Mouse (Mus musculus) heart, embryonic 12.5 days (tissue): ENCODE measurements around the gene Phactr1. TPM values are rescaled to one million over a fixed set of nuclear protein-coding genes. Genes with fewer than 3 reads are reported as not detected.

Source experiments
- ATAC-seq: fragments of 200-750 bp; cut with Nextera tagmentation; 2 replicates; pipeline ENCODE4 v1.8.0; 2017; ENCODE audit warnings: moderate TSS enrichment, moderate library complexity; ENCODE audit not compliant: insufficient number of reproducible peaks, low FRiP score
- H3K27ac ChIP-seq: fragments of 300-500 bp; sonication (generic); 2 replicates; pipeline ENCODE4 v1.5.1; 2016; ENCODE audit warnings: mild to moderate bottlenecking, moderate library complexity; ENCODE audit not compliant: poor library complexity, severe bottlenecking
- H3K27me3 ChIP-seq: fragments of 300-500 bp; sonication (generic); replicated peaks from 2 replicates; pipeline ENCODE4 v1.6.1; 2016; ENCODE audit warnings: mild to moderate bottlenecking, moderate library complexity
- H3K36me3 ChIP-seq: fragments of 300-500 bp; sonication (generic); 2 replicates; pipeline ENCODE4 v1.6.1; 2016; ENCODE audit warnings: mild to moderate bottlenecking, moderate library complexity
- H3K4me1 ChIP-seq: fragments of 300-500 bp; sonication (generic); replicated peaks from 2 replicates; pipeline ENCODE4 v1.6.1; 2016; ENCODE audit warnings: mild to moderate bottlenecking
- H3K4me2 ChIP-seq: fragments of 300-500 bp; sonication (generic); 2 replicates; pipeline ENCODE4 v1.6.1; 2016; ENCODE audit warnings: mild to moderate bottlenecking, moderate library complexity
- H3K4me3 ChIP-seq: fragments of 300-500 bp; sonication (generic); 2 replicates; pipeline ENCODE4 v1.5.1; 2016; ENCODE audit warnings: mild to moderate bottlenecking
- H3K9ac ChIP-seq: fragments of 300-500 bp; sonication (generic); 2 replicates; pipeline ENCODE4 v1.6.1; 2016; ENCODE audit warnings: mild to moderate bottlenecking, moderate library complexity
- H3K9me3 ChIP-seq: fragments of 300-500 bp; sonication (generic); replicated peaks from 2 replicates; pipeline ENCODE4 v1.6.1; 2016; ENCODE audit warnings: mild to moderate bottlenecking, moderate library complexity
- WGBS: fragments of 180-500 bp; shearing (Covaris S2); methylation state at CpG from one replicate; pipeline ENCODE4 v1.1.7; 2016; 5-methylcytosine and 5-hydroxymethylcytosine counted together
- polyA plus RNA-seq: library from polyadenylated mRNA; unstranded; fragments of >200 nt; fragmentation: Nextera tagmentation; extraction: Ambion mirVana; gene quantifications from 2 replicates; pipeline ENCODE4 v1.2.1, GENCODE M21; 2016

Gene Phactr1
- polyA plus RNA-seq, 1 experiment from 2014 or later, result 4.7 TPM

DNA sequence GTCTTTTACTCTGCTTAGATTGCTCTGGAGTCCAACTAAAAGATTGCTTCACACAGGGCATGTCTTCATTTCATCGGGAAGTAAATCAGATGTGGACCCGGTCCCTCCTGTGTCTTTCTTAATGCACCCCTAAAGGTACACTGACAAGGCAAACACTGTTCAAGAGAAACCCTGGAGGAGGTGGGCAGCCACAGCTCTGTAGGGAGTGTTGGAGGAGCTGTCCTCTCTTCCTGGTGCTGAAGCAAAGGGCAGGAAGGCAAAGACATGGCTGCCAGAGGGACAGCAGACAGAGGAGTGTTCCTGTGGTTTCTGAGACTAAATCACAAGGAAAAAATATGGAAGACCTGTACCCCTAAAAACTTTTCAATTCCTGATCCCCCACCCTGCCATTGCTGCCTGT, 31.1 kb downstream of the Phactr1 start:
- 46% methylated on average over 2 of the region's 2 CpGs for WGBS
- Histone ChIP-seq H3K27me3 (peaks cover 53% of the 10 kb centered on the region), H3K4me2 (no peak overlapping the region), H3K36me3 (no peaks in the 10 kb centered on the region), H3K27ac (no peak overlapping the region), H3K4me3 (no peak overlapping the region), H3K4me1 (peaks cover 8% of the 10 kb centered on the region; the same call in 1 of the 2 replicates), H3K9ac (no peak overlapping the region), H3K9me3 (no peaks in the 10 kb centered on the region)
- no peak for ATAC-seq

DNA sequence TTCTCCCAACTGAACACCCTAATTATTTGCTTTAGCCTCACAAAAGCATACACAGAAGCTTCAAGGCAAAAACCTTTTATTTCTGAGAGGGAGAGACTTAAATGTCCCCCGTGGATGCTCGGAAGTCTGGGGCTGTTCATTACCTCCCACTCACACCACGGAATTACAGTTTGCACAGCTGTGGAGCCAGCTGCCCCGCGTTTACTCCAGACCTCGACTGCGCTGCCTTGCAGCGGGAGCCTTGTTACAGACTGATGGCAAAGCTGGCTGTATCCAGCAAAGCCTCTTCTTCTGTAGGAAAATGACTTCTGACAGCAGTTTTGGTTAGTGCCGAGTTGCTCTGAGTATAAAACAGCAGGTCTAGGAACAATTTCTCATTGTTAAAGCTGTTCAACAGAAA, 39.0 kb downstream of the Phactr1 start:
- Histone ChIP-seq H3K4me1 (no peaks in the 10 kb centered on the region), H3K9ac (no peak overlapping the region), H3K27me3 (peaks cover 11% of the 10 kb centered on the region; the same call in 1 of the 2 replicates), H3K9me3 (no peaks in the 10 kb centered on the region), H3K27ac (no peak overlapping the region), H3K4me2 (no peak overlapping the region), H3K4me3 (no peak overlapping the region), H3K36me3 (no peaks in the 10 kb centered on the region)
- ATAC-seq, result no peak
- 51% methylated on average over 9 of the region's 9 CpGs for WGBS

DNA sequence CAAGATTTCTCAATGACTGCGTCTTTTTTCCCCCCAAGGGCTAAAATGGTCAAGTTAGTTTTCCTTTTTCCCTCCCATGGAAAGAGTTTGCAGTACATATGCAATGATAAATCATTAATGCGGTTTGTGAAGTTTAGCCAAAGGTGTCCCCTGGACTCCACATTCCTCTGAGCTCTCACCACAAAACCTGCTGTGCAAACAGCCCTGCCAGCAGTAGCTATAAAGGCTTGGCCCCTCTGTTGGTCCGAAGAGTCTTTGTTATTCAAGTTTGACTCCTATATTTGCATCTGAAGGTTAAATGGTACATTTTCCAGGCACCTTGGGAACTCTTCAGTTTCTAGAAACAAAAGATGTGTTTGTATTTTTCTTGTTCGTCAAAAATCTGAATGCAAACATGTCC, 39.7 kb downstream of the Phactr1 start:
- Histone ChIP-seq H3K4me1 (no peaks in the 10 kb centered on the region), H3K27me3 (peaks cover 11% of the 10 kb centered on the region; the same call in 1 of the 2 replicates), H3K4me3 (no peak overlapping the region), H3K9me3 (no peaks in the 10 kb centered on the region), H3K4me2 (no peak overlapping the region), H3K9ac (no peak overlapping the region), H3K27ac (no peak overlapping the region), H3K36me3 (no peaks in the 10 kb centered on the region)
- no peak for ATAC-seq
- WGBS, result 53% methylated on average over 4 of the region's 4 CpGs

DNA sequence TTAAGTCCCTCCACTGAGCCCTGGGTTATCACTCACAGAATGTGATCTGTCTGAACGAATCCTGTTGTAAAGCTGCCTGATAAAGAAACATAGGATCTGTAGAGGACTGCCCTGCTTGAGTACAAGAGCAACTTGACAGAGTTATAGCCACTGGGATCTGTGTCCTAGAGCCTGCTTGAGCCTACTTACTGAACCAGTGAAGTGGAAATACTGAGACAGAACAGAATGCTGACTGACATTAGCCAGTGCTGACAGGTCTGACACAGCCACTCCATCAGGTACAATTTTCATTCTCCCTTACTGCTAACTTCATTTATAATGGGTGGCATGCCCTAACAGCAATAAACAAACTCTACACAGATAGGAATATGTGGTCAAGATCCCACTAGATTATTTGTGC, 40.2 kb downstream of the Phactr1 start:
- H3K9ac ChIP-seq, result no peak overlapping the region
- ATAC-seq, result no peak
- no peaks in the 10 kb centered on the region for H3K36me3 ChIP-seq
- no peak overlapping the region for H3K4me2 ChIP-seq
- H3K4me3 ChIP-seq, result no peak overlapping the region
- 9% methylated on average over 1 of the region's 1 CpGs for WGBS
- H3K27me3 ChIP-seq, result peaks cover 10% of the 10 kb centered on the region; the same call in 1 of the 2 replicates
- H3K9me3 ChIP-seq, result no peaks in the 10 kb centered on the region
- no peaks in the 10 kb centered on the region for H3K4me1 ChIP-seq
- no peak overlapping the region for H3K27ac ChIP-seq

DNA sequence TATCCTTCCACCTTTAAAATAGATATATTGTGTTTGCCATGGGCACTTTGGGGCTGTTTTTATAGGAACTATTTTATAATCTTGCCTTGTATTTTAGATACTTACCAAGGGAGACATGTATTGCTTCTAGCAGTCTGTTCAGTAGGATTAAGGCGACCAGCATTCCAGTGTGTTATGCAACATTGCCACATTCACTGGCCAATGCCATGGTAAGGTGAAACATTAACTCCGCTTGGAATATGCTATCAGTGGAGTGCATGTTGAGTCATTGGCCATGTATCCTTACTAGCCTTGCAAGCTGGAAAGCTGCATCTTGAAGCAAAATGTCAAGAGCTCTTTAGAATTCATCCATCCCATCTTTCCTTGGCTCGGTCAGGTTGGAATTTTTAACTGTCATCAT, 43.6 kb downstream of the Phactr1 start:
- H3K4me1 ChIP-seq, result no peaks in the 10 kb centered on the region
- WGBS, result 77% methylated on average over 3 of the region's 3 CpGs
- no peaks in the 10 kb centered on the region for H3K36me3 ChIP-seq
- H3K27me3 ChIP-seq, result 0 out of 2 replicates have a peak, but pooled peaks cover 5% of the 10 kb centered on the region
- no peak overlapping the region for H3K9ac ChIP-seq
- no peak overlapping the region for H3K4me3 ChIP-seq
- ATAC-seq, result no peak
- H3K9me3 ChIP-seq, result no peaks in the 10 kb centered on the region
- H3K4me2 ChIP-seq, result no peak overlapping the region
- no peak overlapping the region for H3K27ac ChIP-seq

DNA sequence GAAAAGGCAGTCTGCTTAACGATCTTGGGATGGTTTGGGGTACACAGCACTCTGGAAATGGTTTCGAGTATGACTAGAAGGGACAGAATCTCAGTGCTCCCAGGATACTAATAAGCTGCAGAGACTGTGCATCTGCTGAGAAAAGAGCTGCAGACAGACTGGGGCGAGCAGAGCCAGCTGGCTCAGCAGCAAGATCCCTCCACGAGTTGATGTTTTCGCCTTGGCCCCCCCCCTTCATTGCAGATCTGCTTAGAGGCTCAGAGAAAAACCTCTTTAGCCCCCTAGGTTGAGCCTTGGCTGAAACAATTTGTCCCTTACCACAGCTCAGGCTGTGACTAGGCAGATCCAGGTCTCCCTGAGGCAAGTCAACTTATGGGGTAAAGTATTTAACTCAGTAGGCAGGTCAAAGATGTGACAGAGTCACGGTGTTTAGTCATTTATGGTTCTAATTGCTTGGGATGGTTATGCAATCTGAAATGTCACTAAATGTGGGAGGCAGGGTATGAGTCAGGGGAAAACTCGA, 45.3 kb downstream of the Phactr1 start:
- WGBS, result 62% methylated on average over 7 of the region's 7 CpGs
- no peak for ATAC-seq
- Histone ChIP-seq H3K27ac (no peak overlapping the region), H3K4me1 (no peaks in the 10 kb centered on the region), H3K4me2 (no peak overlapping the region), H3K9me3 (no peaks in the 10 kb centered on the region), H3K4me3 (no peak overlapping the region), H3K36me3 (no peaks in the 10 kb centered on the region), H3K9ac (no peak overlapping the region), H3K27me3 (0 out of 2 replicates have a peak, but pooled peaks cover 5% of the 10 kb centered on the region)

DNA sequence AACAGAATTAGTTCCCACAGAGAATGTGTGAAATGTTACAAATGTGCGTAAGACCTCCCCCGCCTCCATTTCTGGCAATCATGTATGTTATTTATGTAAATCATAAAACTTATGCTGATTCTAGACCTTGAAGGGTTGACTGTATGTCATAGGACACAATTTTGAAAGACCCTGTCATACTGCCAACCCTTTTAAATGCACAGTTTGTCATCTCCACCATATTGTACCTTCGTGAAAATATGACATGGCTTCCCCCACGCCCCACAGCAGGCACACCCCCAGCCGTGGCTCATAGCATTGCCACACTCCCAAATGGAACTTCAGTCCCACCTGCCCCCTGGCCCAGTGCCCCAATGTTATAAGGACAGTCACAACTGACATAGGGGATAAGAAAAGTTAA, 57.1 kb downstream of the Phactr1 start:
- Histone ChIP-seq H3K27me3 (no peaks in the 10 kb centered on the region), H3K9ac (no peak overlapping the region), H3K4me3 (no peak overlapping the region), H3K27ac (no peak overlapping the region), H3K9me3 (no peaks in the 10 kb centered on the region), H3K4me2 (no peak overlapping the region), H3K4me1 (no peaks in the 10 kb centered on the region), H3K36me3 (no peaks in the 10 kb centered on the region)
- no peak for ATAC-seq
- WGBS, result 83% methylated on average over 5 of the region's 5 CpGs

DNA sequence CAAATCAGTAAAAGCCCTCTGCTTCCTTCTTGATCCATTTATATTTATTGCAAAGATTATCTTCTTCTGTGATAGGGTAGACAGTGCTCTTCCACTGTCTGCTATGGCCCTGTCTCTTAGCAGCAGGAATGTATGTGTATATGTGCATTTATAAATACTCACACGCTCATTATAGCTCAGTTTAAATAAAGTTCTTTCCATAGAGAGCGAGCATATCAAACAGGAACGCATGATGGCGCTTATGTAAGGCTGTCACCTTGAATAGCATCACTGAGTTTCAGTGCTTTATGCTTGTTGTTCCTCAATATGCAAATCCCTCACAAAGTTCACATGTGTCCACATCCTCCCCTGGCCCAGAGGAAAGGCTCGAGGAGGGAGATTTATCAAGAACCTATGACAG, 57.7 kb downstream of the Phactr1 start:
- no peak overlapping the region for H3K4me2 ChIP-seq
- no peaks in the 10 kb centered on the region for H3K4me1 ChIP-seq
- 80% methylated on average over 5 of the region's 5 CpGs for WGBS
- no peaks in the 10 kb centered on the region for H3K36me3 ChIP-seq
- no peak overlapping the region for H3K4me3 ChIP-seq
- no peak overlapping the region for H3K9ac ChIP-seq
- H3K9me3 ChIP-seq, result no peaks in the 10 kb centered on the region
- no peak overlapping the region for H3K27ac ChIP-seq
- no peaks in the 10 kb centered on the region for H3K27me3 ChIP-seq
- ATAC-seq, result no peak

DNA sequence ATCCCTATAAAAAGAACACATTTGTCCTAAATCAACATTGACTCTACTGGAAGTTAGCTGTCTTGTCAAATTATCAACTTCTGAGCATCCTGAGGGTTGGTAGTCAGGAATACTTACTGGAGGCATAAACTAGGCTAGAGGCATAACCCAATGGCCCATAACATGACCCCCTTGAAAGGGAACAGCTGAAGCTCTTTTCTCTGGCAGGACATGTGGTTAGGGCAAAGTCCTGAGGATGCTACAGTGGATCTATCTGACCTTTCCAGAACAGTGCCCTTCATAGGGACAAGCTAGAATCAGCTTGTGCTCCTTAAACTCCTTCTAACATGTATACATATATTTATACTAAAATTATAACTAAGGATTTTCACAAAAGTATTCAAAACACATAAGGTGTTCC, 61.8 kb downstream of the Phactr1 start:
- no peaks in the 10 kb centered on the region for H3K4me1 ChIP-seq
- H3K4me2 ChIP-seq, result no peak overlapping the region
- no peak for ATAC-seq
- no peak overlapping the region for H3K9ac ChIP-seq
- H3K4me3 ChIP-seq, result no peak overlapping the region
- no peaks in the 10 kb centered on the region for H3K36me3 ChIP-seq
- H3K27ac ChIP-seq, result no peak overlapping the region
- no peaks in the 10 kb centered on the region for H3K27me3 ChIP-seq
- no peaks in the 10 kb centered on the region for H3K9me3 ChIP-seq

DNA sequence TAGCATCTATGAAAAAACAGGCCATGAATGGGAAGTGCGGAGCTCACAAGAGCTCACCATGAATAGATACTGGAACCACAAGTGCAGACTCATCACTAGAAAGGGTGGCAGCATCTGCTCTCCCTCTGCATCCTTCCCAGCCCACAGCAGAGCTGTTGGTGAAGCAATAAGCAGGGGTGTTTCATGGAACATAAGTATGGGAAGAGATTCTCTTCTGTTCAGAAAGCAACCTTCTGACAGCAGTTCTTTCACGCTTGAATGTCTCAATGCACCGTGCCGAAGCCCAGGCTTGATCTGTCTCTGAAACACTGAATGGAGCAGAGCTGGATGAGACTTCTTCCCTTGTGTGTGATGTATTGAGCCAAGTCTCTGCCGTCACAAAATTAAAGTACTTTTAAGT, 64.0 kb downstream of the Phactr1 start:
- no peaks in the 10 kb centered on the region for H3K27me3 ChIP-seq
- no peak overlapping the region for H3K4me2 ChIP-seq
- 87% methylated on average over 5 of the region's 5 CpGs for WGBS
- no peak overlapping the region for H3K9ac ChIP-seq
- no peak for ATAC-seq
- no peak overlapping the region for H3K27ac ChIP-seq
- no peaks in the 10 kb centered on the region for H3K4me1 ChIP-seq
- no peak overlapping the region for H3K4me3 ChIP-seq
- H3K9me3 ChIP-seq, result no peaks in the 10 kb centered on the region
- H3K36me3 ChIP-seq, result no peaks in the 10 kb centered on the region

DNA sequence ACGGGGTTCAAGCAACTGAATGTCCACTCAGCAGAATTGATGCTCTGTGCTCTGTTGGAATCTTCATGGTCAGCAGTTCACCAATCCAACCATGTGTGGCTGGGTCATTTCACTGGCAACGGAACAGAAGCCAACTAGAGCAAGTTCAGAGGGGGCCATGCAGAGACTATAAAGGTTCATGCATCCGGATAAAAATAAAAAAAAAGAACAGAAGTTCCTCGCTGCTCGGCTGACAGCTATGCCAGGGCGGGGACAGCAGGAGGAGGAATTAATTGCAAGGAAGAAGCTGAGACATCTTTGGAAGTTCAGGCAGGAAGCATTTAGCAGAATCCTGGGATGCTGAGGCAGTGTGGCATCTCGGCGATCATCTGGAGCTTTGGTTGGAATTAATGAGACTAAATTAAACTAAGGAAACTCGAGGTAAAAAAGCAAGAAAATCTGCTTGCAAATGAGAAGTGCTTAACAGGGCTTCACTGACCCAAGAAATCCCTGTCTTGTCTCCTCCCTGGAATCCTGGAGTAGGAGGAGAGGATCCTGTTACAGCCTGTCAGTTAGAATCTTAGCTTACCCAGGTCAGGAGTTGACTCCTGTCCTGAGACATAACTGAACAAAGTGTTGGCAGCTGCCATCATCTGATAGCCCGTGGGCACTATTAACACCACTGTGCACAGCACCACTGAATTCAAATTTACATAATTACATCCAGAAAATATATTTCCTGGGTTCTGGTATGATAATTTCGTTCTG, 77.4 kb downstream of the Phactr1 start:
- H3K36me3 ChIP-seq, result no peaks in the 10 kb centered on the region
- WGBS, result 52% methylated on average over 11 of the region's 11 CpGs
- ATAC-seq, result no peak
- no peaks in the 10 kb centered on the region for H3K27me3 ChIP-seq
- H3K4me2 ChIP-seq, result no peak overlapping the region
- no peak overlapping the region for H3K9ac ChIP-seq
- H3K9me3 ChIP-seq, result 0 out of 2 replicates have a peak, but pooled peaks cover 3% of the 10 kb centered on the region
- peaks cover 4% of the 10 kb centered on the region; the same call in 1 of the 2 replicates for H3K4me1 ChIP-seq
- H3K27ac ChIP-seq, result no peak overlapping the region
- H3K4me3 ChIP-seq, result no peak overlapping the region

DNA sequence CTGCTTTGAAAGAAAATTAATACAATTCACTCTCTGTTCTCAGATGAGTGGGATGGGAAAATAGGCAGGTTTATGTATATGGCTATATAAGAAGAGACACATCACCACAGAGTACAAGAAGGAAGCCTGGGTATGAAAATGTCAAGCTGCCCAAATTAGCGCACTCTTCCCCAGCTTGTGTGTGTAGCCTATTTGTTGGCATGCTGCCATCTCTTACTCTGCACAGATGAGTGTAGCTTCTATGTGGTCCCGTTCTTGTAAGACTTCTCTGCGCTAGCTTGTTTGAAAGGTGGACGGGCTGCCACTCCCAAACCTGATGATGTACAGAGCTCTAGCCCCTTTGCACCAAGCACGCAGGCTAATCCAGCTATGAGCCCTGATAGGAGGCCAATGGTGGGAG, 78.7 kb downstream of the Phactr1 start:
- no peak overlapping the region for H3K9ac ChIP-seq
- 65% methylated on average over 5 of the region's 5 CpGs for WGBS

More for the DNA sequence above, 78.7 kb downstream of the Phactr1 start:
- Histone ChIP-seq H3K27ac (no peak overlapping the region), H3K9me3 (0 out of 2 replicates have a peak, but pooled peaks cover 3% of the 10 kb centered on the region), H3K4me1 (peaks cover 4% of the 10 kb centered on the region; the same call in 1 of the 2 replicates), H3K27me3 (no peaks in the 10 kb centered on the region), H3K36me3 (no peaks in the 10 kb centered on the region), H3K4me3 (no peak overlapping the region), H3K4me2 (no peak overlapping the region)
- no peak for ATAC-seq
